Mouse (Mus musculus): ENCODE data around the gene Stmnd1.

GRCm38 (mm10) chr13:46341419-46341818 lies 67.9 kb downstream of the Stmnd1 start:
- TF ChIP-seq POLR2A (IDR thresholded peaks at IDR 0.05; ENCODE audit: extremely low read depth, insufficient read depth, low read length) (no peak), CTCF (IDR thresholded peaks at IDR 0.05; ENCODE audit: low read depth, low read length) (no peak)
